Mouse (Mus musculus): ENCODE measurements around the gene Sh3gl2. TPM values are rescaled to one million over a fixed set of nuclear protein-coding genes. Genes with fewer than 3 reads are reported as not detected.

The Sh3gl2 gene
- polyA plus RNA-seq, 2 experiments, result 3.1 to 5.2 TPM

- WGBS, result 71% methylated on average over 2 of the region's 2 CpGs
- DNase-seq (ENCODE audit: low spot score), result peak; percentile 25
- Histone ChIP-seq H3K36me3 (ENCODE audit: control insufficient read depth, insufficient read depth, low read length) (no peaks in the 10 kb centered on the region), H3K27ac (replicated peaks; ENCODE audit: low read depth, low read length) (no peak overlapping the region), H3K4me3 (replicated peaks; ENCODE audit: low read length) (no peak overlapping the region), H3K4me1 (ENCODE audit: control insufficient read depth, insufficient read depth, low read length) (no peaks in the 10 kb centered on the region), H3K27me3 (ENCODE audit: control insufficient read depth, insufficient read depth, low read length) (no peaks in the 10 kb centered on the region), H3K4me2 (replicated peaks; ENCODE audit: low read depth, low read length, severe bottlenecking) (no peak overlapping the region), H3K9me3 (ENCODE audit: control insufficient read depth, low read length) (no peaks in the 10 kb centered on the region), H3K9ac (ENCODE audit: low read depth, low read length, severe bottlenecking) (no peak overlapping the region)
- no peak for TF ChIP-seq POLR2A (IDR thresholded peaks at IDR 0.05; ENCODE audit: borderline replicate concordance, extremely low read depth, insufficient read depth, insufficient read length)
- no peak for ATAC-seq (ENCODE audit: low FRiP score, low read depth)
These were observed 45.3 kb downstream of the Sh3gl2 start for GRCm38 (mm10) chr4:85250271-85250670.

DNA sequence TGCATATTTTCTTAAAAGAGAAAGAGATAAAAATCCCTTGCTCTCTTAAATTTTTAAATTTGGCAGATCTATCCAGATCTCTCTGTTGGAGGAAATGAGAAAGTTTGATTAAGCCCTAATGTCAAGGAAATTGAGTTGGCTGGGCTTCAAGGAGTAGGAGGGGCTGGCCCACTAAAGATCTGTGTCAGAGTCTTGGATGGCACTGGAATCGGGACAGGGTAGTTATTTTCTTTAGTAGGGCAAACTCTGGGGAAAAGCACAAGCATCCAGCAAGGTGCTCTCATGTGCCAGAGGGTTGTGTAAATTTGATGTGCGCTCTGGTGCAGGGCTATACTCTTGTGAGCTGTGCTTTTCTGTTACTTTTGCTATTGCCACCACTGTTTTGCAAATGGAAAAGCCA lies 45.9 kb downstream of the Sh3gl2 start:
- DNase-seq (ENCODE audit: low spot score), result no peak
- no peaks in the 10 kb centered on the region for H3K36me3 ChIP-seq (ENCODE audit: control insufficient read depth, insufficient read depth, low read length)
- WGBS, result 66% methylated on average over 2 of the region's 2 CpGs
- H3K27ac ChIP-seq (replicated peaks; ENCODE audit: low read depth, low read length), result no peak overlapping the region
- H3K4me3 ChIP-seq (replicated peaks; ENCODE audit: low read length), result no peak overlapping the region
- H3K4me2 ChIP-seq (replicated peaks; ENCODE audit: low read depth, low read length, severe bottlenecking), result no peak overlapping the region
- no peak overlapping the region for H3K9ac ChIP-seq (ENCODE audit: low read depth, low read length, severe bottlenecking)
- H3K27me3 ChIP-seq (ENCODE audit: control insufficient read depth, insufficient read depth, low read length), result no peaks in the 10 kb centered on the region
- no peaks in the 10 kb centered on the region for H3K4me1 ChIP-seq (ENCODE audit: control insufficient read depth, insufficient read depth, low read length)
- no peak for ATAC-seq (ENCODE audit: low FRiP score, low read depth)
- H3K9me3 ChIP-seq (ENCODE audit: control insufficient read depth, low read length), result no peaks in the 10 kb centered on the region
- TF ChIP-seq POLR2A (IDR thresholded peaks at IDR 0.05; ENCODE audit: borderline replicate concordance, extremely low read depth, insufficient read depth, insufficient read length), result no peak

- Histone ChIP-seq H3K36me3 (ENCODE audit: control insufficient read depth, insufficient read depth, low read length) (no peaks in the 10 kb centered on the region), H3K9ac (ENCODE audit: low read depth, low read length, severe bottlenecking) (no peak overlapping the region), H3K9me3 (ENCODE audit: control insufficient read depth, low read length) (no peaks in the 10 kb centered on the region), H3K4me1 (ENCODE audit: control insufficient read depth, insufficient read depth, low read length) (no peaks in the 10 kb centered on the region), H3K27me3 (ENCODE audit: control insufficient read depth, insufficient read depth, low read length) (no peaks in the 10 kb centered on the region), H3K4me3 (replicated peaks; ENCODE audit: low read length) (no peak overlapping the region), H3K27ac (replicated peaks; ENCODE audit: low read depth, low read length) (no peak overlapping the region), H3K4me2 (replicated peaks; ENCODE audit: low read depth, low read length, severe bottlenecking) (no peak overlapping the region)
- no peak for TF ChIP-seq POLR2A (IDR thresholded peaks at IDR 0.05; ENCODE audit: borderline replicate concordance, extremely low read depth, insufficient read depth, insufficient read length)
- ATAC-seq (ENCODE audit: low FRiP score, low read depth) (no peak), DNase-seq (ENCODE audit: low spot score) (no peak)
- 78% methylated on average over 6 of the region's 8 CpGs for WGBS
These were observed 51.0 kb downstream of the Sh3gl2 start for GRCm38 (mm10) chr4:85255771-85256389.

GRCm38 (mm10) chr4:85256461-85257202 lies 51.7 kb downstream of the Sh3gl2 start:
- ATAC-seq (ENCODE audit: low FRiP score, low read depth) (no peak), DNase-seq (ENCODE audit: low spot score) (no peak)
- 87% methylated on average over 5 of the region's 5 CpGs for WGBS
- no peaks in the 10 kb centered on the region for H3K4me1 ChIP-seq (ENCODE audit: control insufficient read depth, insufficient read depth, low read length)
- H3K36me3 ChIP-seq (ENCODE audit: control insufficient read depth, insufficient read depth, low read length), result no peaks in the 10 kb centered on the region
- H3K9me3 ChIP-seq (ENCODE audit: control insufficient read depth, low read length), result no peaks in the 10 kb centered on the region
- H3K4me3 ChIP-seq (replicated peaks; ENCODE audit: low read length), result no peak overlapping the region
- H3K4me2 ChIP-seq (replicated peaks; ENCODE audit: low read depth, low read length, severe bottlenecking), result no peak overlapping the region
- H3K9ac ChIP-seq (ENCODE audit: low read depth, low read length, severe bottlenecking), result no peak overlapping the region
- no peaks in the 10 kb centered on the region for H3K27me3 ChIP-seq (ENCODE audit: control insufficient read depth, insufficient read depth, low read length)
- no peak overlapping the region for H3K27ac ChIP-seq (replicated peaks; ENCODE audit: low read depth, low read length)
- no peak for TF ChIP-seq POLR2A (IDR thresholded peaks at IDR 0.05; ENCODE audit: borderline replicate concordance, extremely low read depth, insufficient read depth, insufficient read length)

- no peaks in the 10 kb centered on the region for H3K27me3 ChIP-seq (ENCODE audit: control insufficient read depth, insufficient read depth, low read length)
- DNase-seq (ENCODE audit: low spot score), result no peak
These were observed 52.9 kb downstream of the Sh3gl2 start for GRCm38 (mm10) chr4:85257771-85258341.

More at GRCm38 (mm10) chr4:85257771-85258341, 52.9 kb downstream of the Sh3gl2 start:
- 80% methylated on average over 4 of the region's 4 CpGs for WGBS
- Histone ChIP-seq H3K9ac (ENCODE audit: low read depth, low read length, severe bottlenecking) (no peak overlapping the region), H3K36me3 (ENCODE audit: control insufficient read depth, insufficient read depth, low read length) (no peaks in the 10 kb centered on the region), H3K4me1 (ENCODE audit: control insufficient read depth, insufficient read depth, low read length) (no peaks in the 10 kb centered on the region), H3K9me3 (ENCODE audit: control insufficient read depth, low read length) (no peaks in the 10 kb centered on the region), H3K27ac (replicated peaks; ENCODE audit: low read depth, low read length) (no peak overlapping the region), H3K4me2 (replicated peaks; ENCODE audit: low read depth, low read length, severe bottlenecking) (no peak overlapping the region), H3K4me3 (replicated peaks; ENCODE audit: low read length) (no peak overlapping the region)
- no peak for TF ChIP-seq POLR2A (IDR thresholded peaks at IDR 0.05; ENCODE audit: borderline replicate concordance, extremely low read depth, insufficient read depth, insufficient read length)
- no peak for ATAC-seq (ENCODE audit: low FRiP score, low read depth)
